Mouse (Mus musculus) kidney, adult 2 months (tissue): ENCODE data around the gene Tdo2. TPM values are rescaled to one million over a fixed set of nuclear protein-coding genes. Genes with fewer than 3 reads are reported as not detected.

Experiments used
- DNase-seq: peaks from one replicate; pipeline ENCODE4 v3.0.0; 2021
- H3K27ac ChIP-seq: fragments of 200-500 bp; 2 replicates; pipeline ENCODE4 v1.5.1; 2012; ENCODE audit warnings: low read depth, low read length, control low read depth, inconsistent platforms; ENCODE audit not compliant: insufficient read depth
- H3K27me3 ChIP-seq: fragments of 200-500 bp; replicated peaks from 2 replicates; pipeline ENCODE4 v1.6.1; 2012; ENCODE audit warnings: mild to moderate bottlenecking, moderate library complexity, low read length, inconsistent platforms; ENCODE audit not compliant: control insufficient read depth, insufficient read depth
- H3K36me3 ChIP-seq: fragments of 200-500 bp; 2 replicates; pipeline ENCODE4 v1.6.1; 2012; ENCODE audit warnings: mild to moderate bottlenecking, moderate library complexity, low read length, inconsistent platforms; ENCODE audit not compliant: control insufficient read depth, insufficient read depth
- H3K4me1 ChIP-seq: fragments of 200-500 bp; 2 replicates; pipeline ENCODE4 v1.6.1; 2011; ENCODE audit warnings: low read length; ENCODE audit not compliant: control insufficient read depth, insufficient read depth
- H3K4me3 ChIP-seq: fragments of 200-500 bp; 2 replicates; pipeline ENCODE4 v1.5.1; 2011; ENCODE audit warnings: mild to moderate bottlenecking, low read depth, low read length, control low read depth; ENCODE audit not compliant: insufficient read depth
- CTCF ChIP-seq: fragments of 200-500 bp; conservative IDR thresholded peaks from 2 replicates; pipeline ENCODE4 v1.5.1; 2011; ENCODE audit warnings: low read depth, mild to moderate bottlenecking, control low read depth, low read length, moderate library complexity, mixed read lengths; ENCODE audit not compliant: insufficient read depth, insufficient read length
- POLR2A ChIP-seq: fragments of 200-500 bp; IDR thresholded peaks from one replicate; pipeline ENCODE4 v1.6.1; 2011; ENCODE audit warnings: low read depth, low read length, control low read depth
- WGBS: fragments of 180-500 bp; shearing (Covaris S2); methylation state at CpG from one replicate; pipeline ENCODE4 v1.1.7; 2018; 5-methylcytosine and 5-hydroxymethylcytosine counted together
- polyA plus RNA-seq: library from polyadenylated mRNA; depleted of rRNA; stranded (reverse); fragments of >200 nt; gene quantifications from 2 replicates; pipeline ENCODE4 v1.2.3, GENCODE M21; 2012

Gene Tdo2
- polyA plus RNA-seq, 1 experiment = not detected

DNA sequence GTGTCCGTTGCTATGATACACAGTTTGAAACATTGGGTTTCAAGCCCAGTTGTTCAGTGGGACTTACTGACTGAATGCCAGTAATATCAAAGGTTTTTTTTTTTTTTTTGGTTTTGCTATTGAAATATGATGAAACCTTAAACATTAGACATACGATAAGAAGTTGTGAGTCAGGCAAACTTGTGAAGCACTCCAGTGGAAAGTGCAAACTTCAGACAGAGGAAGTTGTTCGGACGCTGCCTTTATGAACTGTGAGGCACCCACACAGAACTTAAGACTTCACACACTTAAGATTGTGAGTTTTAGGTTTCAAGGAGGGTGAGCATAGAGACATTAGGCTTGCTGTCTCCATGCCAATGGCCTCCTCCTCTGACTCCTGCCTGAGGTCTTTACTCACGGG is 5.6 kb upstream of the Tdo2 start:
- Histone ChIP-seq H3K27ac (no peak overlapping the region), H3K4me1 (no peaks in the 10 kb centered on the region), H3K4me3 (no peak overlapping the region), H3K27me3 (no peaks in the 10 kb centered on the region), H3K36me3 (no peaks in the 10 kb centered on the region)
- DNase-seq = no peak
- 76% methylated on average over 5 of the region's 5 CpGs for WGBS
- TF ChIP-seq CTCF = no peak
- no peak for TF ChIP-seq POLR2A

DNA sequence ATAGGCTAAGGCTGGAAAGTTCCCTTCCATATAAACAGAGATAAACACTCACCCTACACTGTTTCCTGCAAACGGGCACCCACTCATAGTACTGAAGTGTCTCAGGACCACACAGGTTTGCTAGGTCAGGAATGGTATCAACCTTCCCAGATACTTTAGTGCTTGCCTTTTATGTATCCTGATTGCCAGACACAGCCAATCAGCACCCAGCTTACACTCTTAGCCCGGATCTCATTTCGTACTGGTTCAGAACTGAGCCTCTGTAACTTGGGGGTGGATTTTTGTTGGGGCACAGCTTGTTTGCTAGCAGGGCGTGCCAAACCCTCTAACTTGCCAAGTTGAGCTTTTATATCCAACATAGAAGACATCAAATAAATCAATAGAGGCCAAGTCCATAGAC is 395 bp downstream of the Tdo2 start:
- Histone ChIP-seq H3K4me3 (no peak overlapping the region), H3K36me3 (no peaks in the 10 kb centered on the region), H3K4me1 (no peaks in the 10 kb centered on the region), H3K27ac (no peak overlapping the region), H3K27me3 (0 out of 2 replicates have a peak, but pooled peaks cover 1% of the 10 kb centered on the region)
- no peak for DNase-seq
- WGBS = 75% methylated on average over 4 of the region's 4 CpGs
- no peak for TF ChIP-seq POLR2A
- TF ChIP-seq CTCF = no peak

DNA sequence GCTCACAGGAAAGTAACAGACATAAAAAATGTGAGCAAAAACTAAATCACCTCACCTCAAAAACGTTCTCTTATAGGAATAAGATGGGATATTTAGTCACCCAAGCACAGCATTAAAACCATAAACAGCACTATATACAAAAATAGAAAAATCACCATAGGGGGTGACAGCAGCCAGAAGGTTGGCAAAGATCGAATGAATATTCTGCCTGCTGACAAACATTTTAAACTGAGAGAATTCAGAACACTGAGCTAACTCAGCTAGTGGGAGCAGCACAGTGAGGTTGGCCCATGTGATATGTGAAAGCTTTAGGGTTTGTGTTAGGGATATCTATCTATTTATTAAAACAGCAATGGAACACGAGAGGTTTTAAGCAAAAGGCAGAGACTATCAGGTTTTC is 11.4 kb downstream of the Tdo2 start:
- TF ChIP-seq CTCF (no peak), POLR2A (no peak)
- H3K27ac ChIP-seq = no peak overlapping the region
- no peaks in the 10 kb centered on the region for H3K27me3 ChIP-seq
- H3K36me3 ChIP-seq = no peaks in the 10 kb centered on the region
- no peaks in the 10 kb centered on the region for H3K4me1 ChIP-seq
- 73% methylated on average over 3 of the region's 3 CpGs for WGBS
- H3K4me3 ChIP-seq = no peak overlapping the region
- DNase-seq = no peak

DNA sequence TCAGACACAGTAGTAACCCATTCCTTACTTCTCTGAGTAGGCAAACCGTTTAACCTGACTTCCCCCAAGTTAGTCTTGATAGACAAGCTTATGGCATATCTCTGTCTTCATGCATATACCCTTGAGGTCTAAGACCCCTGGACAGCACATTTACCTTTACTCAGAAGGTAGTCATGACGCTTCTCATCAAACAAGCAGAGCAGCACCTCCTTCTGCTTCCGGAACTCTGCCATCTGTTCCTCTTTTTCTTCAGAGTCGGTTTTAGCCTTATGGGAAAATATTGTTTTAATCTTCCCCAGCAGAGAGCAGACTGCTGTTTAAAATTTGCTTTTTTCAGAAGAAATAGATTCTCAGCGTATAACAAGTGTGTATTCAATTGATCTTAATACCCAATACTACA is 12.2 kb downstream of the Tdo2 start:
- Histone ChIP-seq H3K4me3 (no peak overlapping the region), H3K36me3 (no peaks in the 10 kb centered on the region), H3K27me3 (no peaks in the 10 kb centered on the region), H3K27ac (no peak overlapping the region), H3K4me1 (no peaks in the 10 kb centered on the region)
- DNase-seq = no peak
- TF ChIP-seq POLR2A (no peak), CTCF (no peak)
- 78% methylated on average over 5 of the region's 5 CpGs for WGBS

DNA sequence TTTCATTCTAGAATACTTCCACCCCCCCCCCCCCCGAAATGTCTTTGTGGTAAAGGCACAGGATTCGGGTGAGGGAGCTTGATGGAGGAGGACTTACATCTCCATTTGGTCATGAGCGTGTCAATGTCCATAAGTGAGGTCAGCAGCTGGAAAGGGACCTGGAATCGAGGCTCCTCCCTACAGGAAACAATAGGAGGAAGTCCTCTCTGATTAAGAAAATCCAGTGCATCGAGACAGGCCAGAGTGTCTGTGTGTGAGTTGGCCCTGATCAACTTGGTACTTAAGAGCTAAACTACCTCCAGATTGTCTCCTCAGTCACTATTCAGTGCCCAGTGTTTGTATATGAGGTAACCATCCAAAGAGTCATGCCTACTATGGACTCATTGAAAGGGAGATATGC is 14.7 kb downstream of the Tdo2 start:
- Histone ChIP-seq H3K36me3 (no peaks in the 10 kb centered on the region), H3K27ac (no peak overlapping the region), H3K4me3 (no peak overlapping the region), H3K27me3 (no peaks in the 10 kb centered on the region), H3K4me1 (no peaks in the 10 kb centered on the region)
- WGBS = 71% methylated on average over 5 of the region's 5 CpGs
- TF ChIP-seq POLR2A (no peak), CTCF (no peak)
- no peak for DNase-seq

DNA sequence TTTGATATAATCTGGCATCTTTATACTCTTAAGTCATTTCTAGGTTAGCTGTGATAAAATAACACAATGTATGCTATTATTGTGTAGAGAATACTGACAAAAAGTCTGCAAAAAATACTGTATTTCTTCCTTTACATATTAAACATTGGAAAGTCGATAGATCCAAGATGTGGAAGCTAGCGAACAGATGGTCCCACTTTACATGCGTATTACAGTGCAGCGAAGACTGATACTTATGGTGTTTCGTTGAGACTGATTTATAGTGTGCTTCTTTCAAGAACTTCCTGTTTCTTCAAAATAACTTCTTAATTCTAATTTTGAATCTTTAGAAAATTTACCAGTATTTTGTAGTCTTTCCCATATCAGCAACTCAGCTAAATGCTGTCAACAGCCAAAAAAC is 18.5 kb downstream of the Tdo2 start:
- H3K4me3 ChIP-seq = no peak overlapping the region
- no peak overlapping the region for H3K27ac ChIP-seq
- H3K27me3 ChIP-seq = no peaks in the 10 kb centered on the region
- H3K4me1 ChIP-seq = no peaks in the 10 kb centered on the region
- DNase-seq = no peak
- WGBS = 90% methylated on average over 5 of the region's 5 CpGs
- H3K36me3 ChIP-seq = no peaks in the 10 kb centered on the region; the same call in 1 of the 2 replicates
- TF ChIP-seq POLR2A = no peak
- TF ChIP-seq CTCF = no peak

DNA sequence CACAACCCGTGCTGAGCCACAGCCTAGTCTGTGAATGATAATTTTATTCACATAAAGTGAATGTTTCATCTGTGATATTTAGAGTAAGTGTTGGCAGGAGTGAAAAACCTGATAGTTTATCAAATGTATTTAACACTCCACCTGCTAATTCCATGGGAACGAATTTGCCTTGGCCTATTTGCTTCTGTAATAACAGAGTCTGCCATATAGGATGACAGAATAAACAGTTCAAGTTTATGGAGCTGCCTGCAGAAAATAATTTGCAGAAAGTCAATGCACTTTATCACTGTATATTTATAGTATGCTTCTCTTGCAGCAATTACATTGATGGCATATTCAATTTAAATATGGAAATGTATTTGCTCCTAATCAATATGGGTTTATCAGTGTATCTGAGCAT is 24.2 kb downstream of the Tdo2 start:
- no peak for DNase-seq
- Histone ChIP-seq H3K27me3 (no peaks in the 10 kb centered on the region), H3K27ac (no peak overlapping the region), H3K4me1 (no peaks in the 10 kb centered on the region), H3K36me3 (no peaks in the 10 kb centered on the region; the same call in 1 of the 2 replicates), H3K4me3 (no peak overlapping the region)
- TF ChIP-seq POLR2A = no peak
- no peak for TF ChIP-seq CTCF
- WGBS = 45% methylated on average over 2 of the region's 2 CpGs

DNA sequence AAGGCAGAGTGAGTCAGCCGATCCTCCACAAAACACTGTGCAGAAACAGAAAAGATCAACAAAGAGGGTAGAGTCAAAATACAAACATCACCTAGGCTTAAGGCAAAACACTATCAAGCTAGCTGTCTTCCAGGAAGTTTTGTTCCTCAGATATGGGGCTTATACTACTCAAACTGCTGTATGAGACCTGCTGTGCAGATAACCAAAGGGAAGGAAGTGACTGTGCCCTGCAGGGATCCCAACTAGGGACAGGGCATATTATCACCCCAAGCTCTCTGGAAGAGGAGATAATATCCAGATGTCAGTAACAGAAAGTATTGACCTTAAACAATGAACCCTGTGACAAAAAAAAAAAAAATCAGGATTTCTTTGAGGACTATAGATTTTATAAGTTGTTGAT is 27.0 kb downstream of the Tdo2 start:
- WGBS = 96% methylated on average over 1 of the region's 1 CpGs
- no peaks in the 10 kb centered on the region for H3K27me3 ChIP-seq
- no peaks in the 10 kb centered on the region for H3K4me1 ChIP-seq
- TF ChIP-seq POLR2A (no peak), CTCF (no peak)
- no peak for DNase-seq
- H3K36me3 ChIP-seq = peaks cover 2% of the 10 kb centered on the region; the same call in 1 of the 2 replicates
- H3K4me3 ChIP-seq = no peak overlapping the region
- H3K27ac ChIP-seq = no peak overlapping the region
